Mouse (Mus musculus): ENCODE results near the gene Ace3. TPM values are rescaled to one million over a fixed set of nuclear protein-coding genes. Genes with fewer than 3 reads are reported as not detected.

Gene Ace3
- polyA plus RNA-seq, 1 experiment from 2014 or later: not detected

GRCm38 (mm10) chr11:105974593-105974992, 19.9 kb upstream of the Ace3 start:
- no peaks in the 10 kb centered on the region for H3K9me3 ChIP-seq (replicated peaks; ENCODE audit: low read length)
- no peak overlapping the region for H3K4me2 ChIP-seq (ENCODE audit: low read length)
- no peak overlapping the region for H3K9ac ChIP-seq (ENCODE audit: low read depth, low read length)
- 89% methylated on average over 6 of the region's 6 CpGs for WGBS
- no peak for ATAC-seq (replicated peaks; ENCODE audit: low FRiP score, low read depth)
- no peaks in the 10 kb centered on the region for H3K36me3 ChIP-seq (ENCODE audit: insufficient read depth, low read length)
- H3K27me3 ChIP-seq (ENCODE audit: insufficient read depth, low read length): no peaks in the 10 kb centered on the region
- no peak overlapping the region for H3K4me3 ChIP-seq (replicated peaks; ENCODE audit: low read depth, low read length)
- TF ChIP-seq CTCF (IDR thresholded peaks at IDR 0.05; ENCODE audit: low read depth): no peak
- DNase-seq (ENCODE audit: low spot score): no peak
- no peaks in the 10 kb centered on the region for H3K4me1 ChIP-seq (replicated peaks; ENCODE audit: insufficient read depth, low read length)
- H3K27ac ChIP-seq: peak overlapping the region; percentile 28; the same call in 1 of the 2 replicates

- Histone ChIP-seq H3K4me1 (replicated peaks; ENCODE audit: insufficient read depth, low read length) (no peaks in the 10 kb centered on the region), H3K27me3 (ENCODE audit: insufficient read depth, low read length) (no peaks in the 10 kb centered on the region), H3K9ac (ENCODE audit: low read depth, low read length) (no peak overlapping the region), H3K9me3 (replicated peaks; ENCODE audit: low read length) (no peaks in the 10 kb centered on the region), H3K4me2 (ENCODE audit: low read length) (no peak overlapping the region), H3K27ac (peak overlapping the region; percentile 28; the same call in 1 of the 2 replicates), H3K4me3 (replicated peaks; ENCODE audit: low read depth, low read length) (no peak overlapping the region), H3K36me3 (ENCODE audit: insufficient read depth, low read length) (no peaks in the 10 kb centered on the region)
- 78% methylated on average over 3 of the region's 3 CpGs for WGBS
- TF ChIP-seq CTCF (IDR thresholded peaks at IDR 0.05; ENCODE audit: low read depth): no peak
- peak; percentile 5; the same call in 1 of the 2 replicates for ATAC-seq (replicated peaks; ENCODE audit: low FRiP score, low read depth)
- DNase-seq (ENCODE audit: low spot score): no peak
Observed at GRCm38 (mm10) chr11:105975050-105975449, 19.4 kb upstream of the Ace3 start.

DNA sequence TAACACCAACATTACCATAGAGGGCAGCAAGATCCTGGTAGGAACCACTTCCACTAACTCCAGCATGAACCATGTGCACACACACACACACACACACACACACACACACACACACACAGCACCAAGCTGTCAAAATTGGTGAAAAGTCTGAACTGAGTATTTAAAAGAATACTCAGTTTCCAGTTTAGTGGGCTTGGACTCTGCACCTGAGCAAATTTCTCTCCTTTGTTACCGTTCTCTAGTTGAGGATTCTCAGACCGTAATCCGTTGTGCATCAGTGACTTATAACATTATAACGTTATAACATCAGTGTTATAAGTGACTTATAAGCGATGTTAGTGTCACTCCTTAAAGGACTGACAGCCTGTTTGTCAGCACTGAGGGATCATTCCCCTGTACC, 18.8 kb upstream of the Ace3 start:
- no peak for DNase-seq (ENCODE audit: low spot score)
- Histone ChIP-seq H3K27ac (0 out of 2 replicates have a peak overlapping the region, but pooled peaks have one; percentile 28), H3K4me2 (ENCODE audit: low read length) (no peak overlapping the region), H3K27me3 (ENCODE audit: insufficient read depth, low read length) (no peaks in the 10 kb centered on the region), H3K9ac (ENCODE audit: low read depth, low read length) (no peak overlapping the region), H3K36me3 (ENCODE audit: insufficient read depth, low read length) (no peaks in the 10 kb centered on the region), H3K4me1 (replicated peaks; ENCODE audit: insufficient read depth, low read length) (no peaks in the 10 kb centered on the region), H3K9me3 (replicated peaks; ENCODE audit: low read length) (no peaks in the 10 kb centered on the region), H3K4me3 (replicated peaks; ENCODE audit: low read depth, low read length) (no peak overlapping the region)
- ATAC-seq (replicated peaks; ENCODE audit: low FRiP score, low read depth): no peak; the same call in 1 of the 2 replicates
- WGBS: 73% methylated on average over 5 of the region's 5 CpGs
- no peak for TF ChIP-seq CTCF (IDR thresholded peaks at IDR 0.05; ENCODE audit: low read depth)

- 76% methylated on average over 2 of the region's 2 CpGs for WGBS
- ATAC-seq (replicated peaks; ENCODE audit: low FRiP score, low read depth) (no peak), DNase-seq (ENCODE audit: low spot score) (no peak)
- no peaks in the 10 kb centered on the region for H3K27me3 ChIP-seq (ENCODE audit: insufficient read depth, low read length)
- TF ChIP-seq CTCF (IDR thresholded peaks at IDR 0.05; ENCODE audit: low read depth): no peak
- H3K9me3 ChIP-seq (replicated peaks; ENCODE audit: low read length): no peaks in the 10 kb centered on the region
- no peaks in the 10 kb centered on the region for H3K36me3 ChIP-seq (ENCODE audit: insufficient read depth, low read length)
- H3K4me2 ChIP-seq (ENCODE audit: low read length): no peak overlapping the region
- no peak overlapping the region for H3K9ac ChIP-seq (ENCODE audit: low read depth, low read length)
- no peaks in the 10 kb centered on the region for H3K4me1 ChIP-seq (replicated peaks; ENCODE audit: insufficient read depth, low read length)
- H3K27ac ChIP-seq: no peak overlapping the region
- no peak overlapping the region for H3K4me3 ChIP-seq (replicated peaks; ENCODE audit: low read depth, low read length)
Observed at GRCm38 (mm10) chr11:105978232-105978631, 16.2 kb upstream of the Ace3 start.

- Histone ChIP-seq H3K4me3 (replicated peaks; ENCODE audit: low read depth, low read length) (no peak overlapping the region), H3K27ac (no peak overlapping the region), H3K4me2 (ENCODE audit: low read length) (no peak overlapping the region), H3K9me3 (replicated peaks; ENCODE audit: low read length) (no peaks in the 10 kb centered on the region), H3K4me1 (replicated peaks; ENCODE audit: insufficient read depth, low read length) (no peaks in the 10 kb centered on the region), H3K9ac (ENCODE audit: low read depth, low read length) (no peak overlapping the region), H3K36me3 (ENCODE audit: insufficient read depth, low read length) (no peaks in the 10 kb centered on the region), H3K27me3 (ENCODE audit: insufficient read depth, low read length) (no peaks in the 10 kb centered on the region)
- ATAC-seq (replicated peaks; ENCODE audit: low FRiP score, low read depth) (no peak), DNase-seq (ENCODE audit: low spot score) (no peak)
- TF ChIP-seq CTCF (IDR thresholded peaks at IDR 0.05; ENCODE audit: low read depth): no peak
- 63% methylated on average over 5 of the region's 5 CpGs for WGBS
Observed at GRCm38 (mm10) chr11:105978634-105979033, 15.8 kb upstream of the Ace3 start.

GRCm38 (mm10) chr11:105984452-105984851, 10.0 kb upstream of the Ace3 start:
- no peak for DNase-seq (ENCODE audit: low spot score)
- no peak overlapping the region for H3K4me2 ChIP-seq (ENCODE audit: low read length)
- no peaks in the 10 kb centered on the region for H3K9me3 ChIP-seq (replicated peaks; ENCODE audit: low read length)
- no peak overlapping the region for H3K4me3 ChIP-seq (replicated peaks; ENCODE audit: low read depth, low read length)
- no peak overlapping the region for H3K27ac ChIP-seq
- 74% methylated on average over 4 of the region's 4 CpGs for WGBS
- no peaks in the 10 kb centered on the region for H3K27me3 ChIP-seq (ENCODE audit: insufficient read depth, low read length)
- H3K9ac ChIP-seq (ENCODE audit: low read depth, low read length): no peak overlapping the region
- no peaks in the 10 kb centered on the region for H3K4me1 ChIP-seq (replicated peaks; ENCODE audit: insufficient read depth, low read length)
- no peak for TF ChIP-seq CTCF (IDR thresholded peaks at IDR 0.05; ENCODE audit: low read depth)
- no peaks in the 10 kb centered on the region for H3K36me3 ChIP-seq (ENCODE audit: insufficient read depth, low read length)
- no peak for ATAC-seq (replicated peaks; ENCODE audit: low FRiP score, low read depth)

DNA sequence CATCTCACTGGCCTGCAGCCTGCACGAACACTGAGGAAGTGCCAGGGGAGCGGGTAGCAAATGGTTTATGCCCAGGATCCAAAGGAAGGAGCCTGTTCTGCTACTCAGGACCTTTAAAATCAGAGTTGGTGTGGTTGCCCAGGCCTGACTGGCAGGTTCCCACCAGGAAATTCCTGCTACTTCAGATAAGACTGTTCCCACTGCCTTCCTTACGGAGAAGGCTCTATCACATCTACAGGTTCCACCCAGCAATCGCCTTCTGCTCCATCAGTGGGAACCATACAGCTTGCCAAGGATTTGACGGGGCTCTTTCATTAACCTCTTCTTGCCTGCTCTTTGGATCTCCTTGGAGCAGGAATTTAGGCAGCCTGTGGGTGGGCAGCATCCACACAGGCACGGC, 7.0 kb upstream of the Ace3 start:
- Histone ChIP-seq H3K4me2 (ENCODE audit: low read length) (no peak overlapping the region), H3K9ac (ENCODE audit: low read depth, low read length) (no peak overlapping the region), H3K4me1 (replicated peaks; ENCODE audit: insufficient read depth, low read length) (no peaks in the 10 kb centered on the region), H3K4me3 (replicated peaks; ENCODE audit: low read depth, low read length) (no peak overlapping the region), H3K36me3 (ENCODE audit: insufficient read depth, low read length) (no peaks in the 10 kb centered on the region), H3K27ac (no peak overlapping the region), H3K9me3 (replicated peaks; ENCODE audit: low read length) (no peaks in the 10 kb centered on the region), H3K27me3 (ENCODE audit: insufficient read depth, low read length) (no peaks in the 10 kb centered on the region)
- ATAC-seq (replicated peaks; ENCODE audit: low FRiP score, low read depth): no peak
- 63% methylated on average over 6 of the region's 6 CpGs for WGBS
- no peak for DNase-seq (ENCODE audit: low spot score)
- TF ChIP-seq CTCF (IDR thresholded peaks at IDR 0.05; ENCODE audit: low read depth): no peak

All from kidney, postnatal 0 days (tissue).